Mouse (Mus musculus): ENCODE measurements at regions not wholly inside any gene's neighbourhood (a gene's known extent, or its start where the extent isn't known, plus 50 kb on each side); places are given as distances from the start of the nearest gene placed in this dataset.

- TF ChIP-seq POLR2A (IDR thresholded peaks at IDR 0.05; ENCODE audit: borderline replicate concordance, control insufficient read depth, low read depth, low read length) (no peak), CTCF (IDR thresholded peaks at IDR 0.05; ENCODE audit: control insufficient read depth, insufficient read depth, low read length) (no peak)
Observed at GRCm38 (mm10) chr5:148765993-148766392, 163.1 kb downstream of the Katnal1 start.
